Comparison of ENCODE assay signal across 26 mouse cellular contexts in the genomic region with DNA sequence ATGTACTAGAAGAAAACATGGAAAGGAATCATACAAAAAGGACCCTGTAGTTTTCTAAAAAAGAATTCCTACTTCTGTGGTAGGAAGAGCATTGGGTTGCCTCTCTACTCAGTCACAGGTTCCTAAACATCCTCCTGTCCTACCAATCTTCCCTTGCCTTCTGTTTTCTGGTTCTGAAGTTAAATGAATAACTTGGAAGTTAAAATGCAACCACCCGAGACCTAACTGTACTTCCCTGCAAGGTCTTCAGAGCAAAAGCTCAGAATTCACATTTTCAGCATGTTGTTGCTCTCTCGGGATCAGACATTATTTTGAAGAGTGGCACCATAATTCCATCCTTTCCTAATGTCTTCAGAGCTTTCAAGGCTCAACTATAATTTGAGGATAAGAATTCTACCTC.
"Had no signal": no experiment of that assay in that cellular context is flagged by ENCODE, and none has a peak within 500 bp of the region (broad histone marks: within the 10 kb centered on the region; RNA-seq: fewer than 3 reads in every experiment).

No protein-coding gene starts in this region.

- DNase-seq: cerebellum, adult 18-20 months; cerebellum, adult 2 months; cerebellum, adult 8-10 months; cerebellum, adult 9-10 months; cerebellum, adult 9-11 months; cerebellum, postnatal 10 days; cerebellum, postnatal 14 days; cerebellum, postnatal 25 days; cerebellum, postnatal 36 days; embryo, embryonic 11 days; forebrain, postnatal 0 days; gastrocnemius, adult 2 months; gastrocnemius, postnatal 10 days; gastrocnemius, postnatal 14 days; gastrocnemius, postnatal 25 days; gastrocnemius, postnatal 36 days; heart, adult 11 months had no signal

- H3K4me3 ChIP-seq: embryonic facial prominence, embryonic 10.5 days; embryonic facial prominence, embryonic 12.5 days; embryonic facial prominence, embryonic 13.5 days; embryonic facial prominence, embryonic 15.5 days; erythroblast, embryonic 14.5 days; forebrain, embryonic 10.5 days; forebrain, embryonic 12.5 days; forebrain, embryonic 13.5 days; forebrain, embryonic 15.5 days; gastrocnemius, adult 2 months had no signal

- H3K4me1 ChIP-seq: embryonic facial prominence, embryonic 12.5 days; embryonic facial prominence, embryonic 13.5 days; embryonic facial prominence, embryonic 15.5 days; forebrain, embryonic 12.5 days; forebrain, embryonic 13.5 days; forebrain, embryonic 15.5 days had no signal

- H3K27ac ChIP-seq: embryonic facial prominence, embryonic 10.5 days; embryonic facial prominence, embryonic 12.5 days; embryonic facial prominence, embryonic 13.5 days; embryonic facial prominence, embryonic 15.5 days; forebrain, embryonic 10.5 days; forebrain, embryonic 12.5 days; forebrain, embryonic 13.5 days; forebrain, embryonic 15.5 days; gastrocnemius, adult 2 months had no signal

- H3K36me3 ChIP-seq: embryonic facial prominence, embryonic 10.5 days; embryonic facial prominence, embryonic 12.5 days; embryonic facial prominence, embryonic 13.5 days; embryonic facial prominence, embryonic 15.5 days; forebrain, embryonic 10.5 days; forebrain, embryonic 12.5 days; forebrain, embryonic 15.5 days had no signal

- H3K27me3 ChIP-seq: embryonic facial prominence, embryonic 12.5 days; embryonic facial prominence, embryonic 13.5 days; embryonic facial prominence, embryonic 15.5 days; forebrain, embryonic 12.5 days; forebrain, embryonic 13.5 days; forebrain, embryonic 15.5 days had no signal
